Mouse (Mus musculus) stomach, postnatal 0 days (tissue): ENCODE data around the gene Zbp1.

Experiments
- CTCF ChIP-seq: IDR thresholded peaks from 2 replicates; pipeline ENCODE4 v1.5.1; 2016; ENCODE audit warnings: antibody characterized with exemption, low read depth, mild to moderate bottlenecking, moderate library complexity
- EP300 ChIP-seq: optimal IDR thresholded peaks from 2 replicates; pipeline ENCODE3; 2016; ENCODE audit warnings: antibody characterized with exemption

DNA sequence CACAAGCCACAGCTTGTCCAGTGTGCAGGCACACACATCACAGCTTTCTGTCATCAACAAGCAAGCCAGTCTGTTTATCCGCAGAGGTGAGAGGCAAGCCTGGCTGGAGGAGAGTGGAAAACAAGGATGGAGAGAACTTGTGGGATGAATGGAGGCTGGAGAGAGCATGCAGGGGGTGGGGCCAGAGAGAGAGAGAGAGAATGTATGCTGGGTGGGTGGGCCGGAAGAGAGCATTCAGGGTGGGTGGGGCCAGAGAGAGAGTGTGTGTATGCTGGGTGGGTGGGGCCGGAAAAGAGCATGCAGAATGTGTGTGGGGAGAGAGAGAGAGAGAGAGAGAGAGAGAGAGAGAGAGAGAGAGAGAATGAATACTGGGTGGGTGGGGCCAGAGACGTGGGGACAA, 14.1 kb downstream of the Zbp1 start:
- no peak for TF ChIP-seq CTCF
- no peak for TF ChIP-seq EP300
